Mouse (Mus musculus) lung, adult 2 months (tissue): ENCODE measurements around the gene Ptprj.

Experiments
- CTCF ChIP-seq: fragments of 200-500 bp; IDR thresholded peaks from 2 replicates; pipeline ENCODE4 v1.5.1; 2011; ENCODE audit warnings: mild to moderate bottlenecking, low read length, control low read depth; ENCODE audit not compliant: insufficient read depth
- POLR2A ChIP-seq: fragments of 200-500 bp; IDR thresholded peaks from 2 replicates; pipeline ENCODE4 v1.6.1; 2011; ENCODE audit warnings: low read depth, mild to moderate bottlenecking, control low read depth, low read length, borderline replicate concordance; ENCODE audit errors: extremely low read depth

DNA sequence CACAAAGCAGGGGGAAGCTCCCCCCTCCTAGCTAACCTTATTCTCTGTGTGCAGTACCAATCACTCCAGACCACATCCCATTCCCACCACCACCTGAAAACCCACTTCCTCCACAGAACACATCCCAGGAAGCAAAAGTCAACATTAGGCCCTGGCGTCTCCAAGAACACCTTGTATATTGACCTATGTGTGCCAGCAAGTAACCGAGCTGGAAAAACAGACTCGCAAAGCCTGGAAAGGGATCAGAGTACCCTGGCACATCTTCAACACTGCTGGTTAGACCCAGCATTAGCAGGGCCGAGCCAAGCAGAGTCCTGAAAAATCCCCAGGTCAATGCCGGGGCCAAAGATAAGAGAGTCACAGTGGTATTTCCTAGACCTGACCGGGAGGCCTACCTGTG is 58.0 kb downstream of the Ptprj start:
- TF ChIP-seq CTCF: no peak
- TF ChIP-seq POLR2A: no peak
